Mouse (Mus musculus) 3T3-L1 (cell line): ENCODE data around the gene Lpp.

ENCODE experiments used
- DNase-seq: peaks from one replicate; pipeline ENCODE4 v3.0.0-alpha.2; 2015; ENCODE audit warnings: low read depth, low spot score

Gene Lpp

DNA sequence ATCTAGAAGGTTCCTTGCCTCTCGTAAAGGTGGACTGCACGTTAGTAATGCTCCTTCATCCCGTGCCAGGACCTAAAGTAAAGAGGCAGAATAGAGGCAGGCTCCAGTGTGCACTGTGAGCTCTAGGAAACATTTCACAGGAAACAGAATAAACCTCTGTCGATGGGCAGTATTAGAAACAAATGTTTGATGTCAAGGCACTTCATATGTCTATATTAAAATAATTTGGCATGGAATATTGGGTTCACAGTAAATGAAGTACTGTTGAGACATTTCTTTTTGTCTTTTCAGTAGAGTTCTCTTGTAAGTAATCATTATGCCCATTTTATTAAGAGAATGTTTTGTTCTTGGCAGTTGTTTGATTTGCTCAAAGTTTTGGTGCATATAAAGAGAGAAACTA lies 398.7 kb downstream of the Lpp start:
- DNase-seq = no peak

DNA sequence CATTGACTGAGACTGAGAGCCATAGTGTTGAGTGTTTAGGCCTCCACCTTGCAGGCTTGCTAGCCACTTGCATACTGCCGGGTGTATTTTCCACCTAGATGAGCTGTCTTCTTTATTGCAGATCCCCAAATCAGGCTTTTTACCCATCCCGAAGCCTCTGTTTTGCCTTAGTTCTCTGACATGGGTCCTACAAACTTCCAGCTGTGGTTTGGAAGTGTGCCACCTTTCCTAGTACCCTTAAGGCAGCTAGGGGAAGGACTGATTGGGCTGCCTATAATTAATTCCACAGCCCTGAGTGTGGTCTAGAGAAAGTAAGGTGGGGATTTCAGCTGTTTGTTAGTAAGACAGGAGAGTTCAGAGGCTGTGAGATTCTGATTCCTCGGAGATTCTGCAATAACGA lies 399.5 kb downstream of the Lpp start:
- peak; percentile 48 for DNase-seq

DNA sequence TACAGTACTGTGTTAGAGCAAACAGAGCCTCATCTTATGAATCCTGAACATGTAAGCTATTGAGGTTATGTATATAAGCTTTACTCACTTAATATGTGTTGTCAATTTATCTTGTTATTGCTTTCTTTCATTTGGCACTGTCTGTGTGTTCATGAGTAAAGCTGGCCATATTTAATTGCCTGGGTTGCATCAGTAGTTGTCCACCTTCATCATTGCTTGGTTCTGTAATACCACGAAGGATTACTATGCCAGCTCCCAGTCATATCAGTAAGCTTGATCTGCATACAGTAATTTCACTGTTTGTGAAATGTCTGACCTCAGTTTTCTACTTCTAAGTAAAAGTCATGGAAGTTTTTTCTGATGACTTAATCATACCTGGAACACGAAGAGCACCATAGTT lies 401.4 kb downstream of the Lpp start:
- no peak for DNase-seq

DNA sequence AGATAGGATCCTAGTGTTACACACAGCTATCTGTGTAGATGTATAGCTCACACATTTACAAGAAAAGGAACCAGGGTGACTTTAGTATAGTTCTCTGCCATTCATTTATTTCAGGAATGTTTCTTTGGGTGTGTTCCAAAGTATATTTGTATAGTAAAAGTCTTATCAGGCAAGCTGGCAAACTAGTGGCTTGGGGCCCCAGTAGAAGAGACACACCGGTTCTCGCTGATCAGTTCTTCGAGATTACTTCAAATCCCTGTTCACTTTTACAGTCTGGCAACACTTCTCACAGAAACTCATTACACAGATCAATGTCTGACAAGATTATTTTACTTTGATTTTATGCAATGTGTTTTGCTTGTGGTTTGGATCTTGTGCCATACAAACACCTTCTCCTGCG lies 408.0 kb downstream of the Lpp start:
- peak; percentile 13 for DNase-seq

DNA sequence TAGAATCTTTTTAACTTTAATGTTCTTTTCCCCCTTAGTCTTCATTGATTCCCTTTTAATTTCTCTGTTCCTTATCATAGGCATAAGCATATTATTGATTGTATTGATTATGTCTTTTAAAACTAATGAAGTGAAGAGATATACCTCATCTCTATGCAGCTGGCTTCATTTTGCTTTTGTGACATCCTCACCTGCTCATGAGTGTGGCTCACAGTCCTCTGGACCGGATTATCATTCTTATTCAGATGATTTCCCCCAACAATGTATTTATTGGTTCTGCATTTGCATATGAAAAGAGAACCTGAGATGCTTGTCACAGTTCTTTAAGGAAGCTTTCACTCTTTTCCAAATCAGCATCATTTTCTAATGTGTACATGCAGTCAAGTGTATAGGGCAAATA lies 408.5 kb downstream of the Lpp start:
- DNase-seq = no peak

DNA sequence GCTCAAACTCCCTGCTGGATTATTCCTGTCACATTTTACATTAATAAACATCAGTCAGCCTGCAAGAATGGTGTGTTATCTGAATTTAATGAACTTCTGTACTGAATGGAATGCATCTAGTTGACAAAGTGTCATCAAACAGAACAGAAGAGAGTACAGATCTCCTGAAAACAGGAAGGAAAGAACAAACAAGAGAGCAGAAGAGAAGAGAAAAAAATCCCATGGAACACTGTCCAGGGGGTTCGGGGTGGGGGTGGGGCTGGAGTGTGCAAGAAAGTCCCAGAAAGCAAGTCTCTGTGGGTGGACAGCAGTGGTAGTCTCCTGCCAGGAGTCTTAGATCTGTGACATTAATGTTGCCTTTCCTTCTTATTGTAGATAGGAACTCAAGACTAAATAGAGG lies 412.8 kb downstream of the Lpp start:
- no peak for DNase-seq

DNA sequence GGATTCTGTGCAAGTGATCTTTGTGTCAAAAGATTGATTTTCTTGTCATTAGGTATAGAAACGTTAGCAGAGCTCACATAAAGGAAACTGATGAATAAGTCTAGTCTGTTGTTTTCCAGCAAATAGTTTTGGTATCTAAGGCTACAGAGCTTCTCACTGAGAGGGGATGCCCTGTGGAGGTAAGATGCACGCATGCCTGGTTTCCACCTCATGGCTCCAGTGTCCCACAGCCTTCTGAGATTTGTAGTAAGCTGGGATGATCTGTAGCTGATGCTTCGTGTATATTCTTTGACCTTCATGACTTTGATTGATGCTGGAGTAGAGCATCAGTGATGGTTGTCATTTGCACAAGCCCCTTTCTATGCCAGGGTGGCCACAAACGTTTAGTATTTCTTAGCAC lies 414.3 kb downstream of the Lpp start:
- DNase-seq = no peak

DNA sequence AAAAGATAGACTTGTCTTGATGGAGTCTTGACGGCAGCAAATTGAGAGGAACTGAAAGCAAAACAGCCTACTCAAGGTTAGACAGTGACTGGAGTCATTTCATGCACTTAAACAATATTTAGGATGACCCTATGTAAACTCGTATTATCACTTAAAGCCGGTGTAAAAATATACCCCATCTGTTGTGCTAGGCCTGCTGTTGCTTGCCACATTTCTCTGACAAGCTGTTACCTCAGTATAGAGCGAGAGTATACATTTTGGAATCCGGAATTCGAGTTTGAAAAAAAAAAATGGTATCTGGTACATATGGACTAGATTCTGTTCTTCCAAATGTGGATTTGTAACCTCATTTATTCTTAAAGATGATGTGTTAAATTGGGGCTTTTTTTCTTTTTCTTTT lies 416.5 kb downstream of the Lpp start:
- no peak for DNase-seq

DNA sequence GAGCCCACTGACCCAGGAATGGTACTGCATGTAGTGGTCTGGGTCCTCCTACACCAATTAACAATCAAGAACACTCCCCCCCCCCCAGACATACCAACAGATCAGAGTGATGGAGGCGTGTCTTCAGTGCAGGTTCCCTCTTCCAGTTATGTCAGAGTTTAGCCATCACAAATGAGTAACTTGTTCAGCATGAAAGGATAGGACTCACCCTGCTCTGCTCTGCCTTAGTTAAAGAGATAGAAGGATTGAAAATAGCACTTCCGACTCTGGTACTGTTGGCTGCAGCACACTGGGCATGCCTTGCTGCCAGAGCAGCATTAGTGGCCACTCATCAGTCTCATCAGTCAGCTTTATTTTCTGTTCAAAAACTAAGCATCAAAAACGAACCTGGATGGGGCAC lies 423.3 kb downstream of the Lpp start:
- no peak for DNase-seq

DNA sequence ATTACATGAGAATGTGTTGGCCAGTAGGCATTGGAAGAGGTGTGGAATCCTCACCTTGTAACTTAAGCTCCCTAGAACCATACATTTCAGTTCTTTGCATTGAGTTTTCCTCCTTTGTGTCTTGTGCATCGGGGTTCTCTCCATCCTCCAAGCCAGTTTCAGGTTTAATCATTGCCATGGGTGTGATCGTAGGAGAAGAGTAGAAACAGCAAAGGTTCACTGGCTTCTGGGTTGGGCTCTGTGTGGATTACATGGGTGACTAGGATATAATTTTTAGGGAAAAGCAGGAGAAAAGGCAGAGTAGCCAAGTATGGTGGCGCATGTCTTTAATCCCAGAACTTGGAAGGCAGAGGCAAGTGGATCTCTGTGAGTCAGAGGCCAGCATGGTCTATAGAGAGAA lies 424.1 kb downstream of the Lpp start:
- no peak for DNase-seq

DNA sequence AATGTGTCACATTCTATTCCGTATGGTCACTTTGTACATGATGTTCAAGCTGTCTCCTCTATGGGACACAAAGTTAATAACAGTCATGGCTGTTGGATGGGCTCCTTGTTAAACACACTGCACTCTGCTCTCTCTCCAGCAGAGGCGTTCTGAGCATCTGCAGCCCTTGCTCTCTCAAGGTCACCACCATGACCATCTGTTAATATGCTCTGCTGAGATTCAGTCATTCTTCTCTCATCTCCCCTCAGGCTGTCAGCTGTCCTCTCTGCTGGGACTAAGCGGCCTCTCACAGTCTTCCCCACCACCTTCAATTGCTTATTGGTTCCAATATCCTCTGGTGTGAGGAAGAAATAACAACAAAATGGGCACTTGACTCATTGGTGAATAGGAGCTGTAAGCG lies 425.8 kb downstream of the Lpp start:
- peak; percentile 45 for DNase-seq

DNA sequence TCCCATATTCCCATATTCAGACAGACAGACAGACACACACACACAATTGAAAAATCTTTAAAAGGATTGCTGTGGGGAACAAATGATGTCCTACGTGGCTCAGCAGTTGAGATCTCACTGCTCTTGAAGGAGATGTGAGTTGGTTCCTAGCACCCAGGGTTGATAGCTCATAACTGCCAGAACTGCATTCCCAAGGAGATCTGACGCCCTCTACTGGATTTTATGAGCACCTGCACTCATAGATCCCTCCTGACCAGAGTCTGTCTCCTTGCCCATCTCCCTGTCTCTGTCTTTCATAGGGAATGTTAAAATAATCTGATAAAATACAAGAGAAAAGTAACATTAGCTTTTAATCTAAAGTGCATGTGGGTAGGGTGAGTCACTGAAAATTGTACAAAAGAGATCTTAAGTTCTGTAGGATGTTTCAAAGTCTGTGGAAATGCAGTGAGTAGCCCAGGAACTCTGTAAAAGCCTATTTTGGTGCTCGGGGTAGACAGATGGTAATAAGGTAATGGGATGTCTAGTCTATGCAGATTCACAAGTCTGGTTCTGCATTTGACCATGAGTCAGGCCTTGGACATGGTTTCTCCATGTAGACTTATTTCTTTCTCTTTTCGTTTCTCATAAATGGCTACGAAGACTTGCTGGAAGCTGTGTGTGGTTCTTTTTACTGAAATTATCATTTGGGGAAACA lies 429.0 kb downstream of the Lpp start:
- DNase-seq = peak; percentile 18

DNA sequence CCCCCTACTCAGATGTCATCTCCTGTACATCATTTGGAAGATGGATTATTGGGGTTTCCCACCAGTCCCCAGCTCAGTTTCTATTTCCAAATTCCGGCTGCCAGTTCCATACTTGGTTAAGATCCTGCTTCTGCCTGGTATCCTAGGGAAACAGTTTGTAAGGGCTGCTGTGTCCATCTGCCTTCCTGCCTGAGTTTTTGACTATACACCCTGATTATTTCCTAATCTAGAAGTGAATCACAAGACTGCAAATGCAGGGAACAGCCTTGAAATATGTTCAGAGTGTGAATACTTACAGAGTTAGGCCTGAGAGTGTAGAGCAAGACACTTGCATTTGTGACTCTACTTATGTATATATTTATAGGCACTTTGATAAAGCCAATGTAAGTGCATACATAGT lies 429.6 kb downstream of the Lpp start:
- no peak for DNase-seq

DNA sequence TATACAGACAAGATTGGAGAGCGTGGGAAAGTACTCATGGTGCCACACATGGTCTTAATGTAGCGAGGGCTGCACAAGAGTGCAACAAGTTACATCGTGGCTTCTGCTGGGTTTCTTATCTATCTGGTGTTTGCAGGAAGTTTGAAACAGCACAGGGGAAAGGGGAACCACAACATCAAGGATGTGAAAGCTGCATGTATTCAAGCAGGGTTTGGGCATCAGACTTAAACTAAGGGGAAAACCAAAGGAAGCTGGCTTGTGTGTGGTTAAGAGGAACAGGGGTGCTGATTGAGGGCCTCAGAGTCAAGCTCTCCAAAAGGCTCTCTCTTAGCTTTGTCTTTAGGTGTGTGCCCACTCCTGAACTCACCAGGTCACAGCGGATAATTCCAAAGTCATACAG lies 433.1 kb downstream of the Lpp start:
- DNase-seq = no peak

DNA sequence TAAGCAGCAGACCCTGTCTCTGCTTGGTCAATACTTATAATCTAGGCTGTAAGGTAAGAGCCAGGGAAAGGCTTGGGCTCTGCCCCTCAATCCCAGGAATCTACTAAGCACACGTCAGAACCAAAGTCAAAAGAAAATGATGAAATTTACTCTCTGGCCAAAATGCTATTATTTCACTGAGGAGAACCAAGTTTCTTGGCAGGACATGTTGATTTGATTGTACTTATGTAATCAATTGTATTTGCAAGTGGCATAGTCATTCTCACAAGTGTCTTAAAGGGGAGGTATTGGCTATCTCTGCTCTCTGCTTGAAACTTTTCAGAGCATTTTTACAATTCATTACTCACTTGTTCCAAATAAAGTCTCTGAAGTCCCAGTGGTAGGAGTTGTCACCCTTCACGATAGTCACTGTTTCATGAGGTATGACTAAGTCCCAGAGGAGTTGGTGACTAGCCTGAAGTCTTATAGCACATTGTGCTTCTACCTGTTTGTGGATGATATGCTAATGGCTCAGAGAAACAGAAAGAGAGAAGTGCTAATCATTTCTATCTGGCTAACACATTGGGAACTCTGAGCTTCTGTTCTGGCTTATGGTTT lies 435.0 kb downstream of the Lpp start:
- DNase-seq = no peak

DNA sequence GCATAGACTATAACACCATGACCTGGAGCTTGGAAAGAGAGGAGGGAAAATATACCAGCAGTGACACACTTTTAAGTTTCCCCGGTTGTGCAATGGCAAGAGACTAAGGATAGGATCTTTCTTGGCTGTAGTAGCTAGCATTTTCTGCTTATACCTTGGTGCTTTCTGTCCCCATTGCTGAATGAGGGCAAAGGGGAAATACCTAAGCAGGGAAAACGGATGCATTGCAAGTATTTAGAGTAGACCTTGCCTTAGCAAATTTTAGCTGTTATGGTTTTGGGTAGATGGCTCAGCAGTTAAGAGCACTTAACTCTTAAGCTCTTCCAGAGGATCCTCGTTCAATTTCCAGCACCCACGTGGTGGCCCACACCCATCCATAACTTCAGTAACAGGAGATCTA lies 436.6 kb downstream of the Lpp start:
- DNase-seq = no peak

DNA sequence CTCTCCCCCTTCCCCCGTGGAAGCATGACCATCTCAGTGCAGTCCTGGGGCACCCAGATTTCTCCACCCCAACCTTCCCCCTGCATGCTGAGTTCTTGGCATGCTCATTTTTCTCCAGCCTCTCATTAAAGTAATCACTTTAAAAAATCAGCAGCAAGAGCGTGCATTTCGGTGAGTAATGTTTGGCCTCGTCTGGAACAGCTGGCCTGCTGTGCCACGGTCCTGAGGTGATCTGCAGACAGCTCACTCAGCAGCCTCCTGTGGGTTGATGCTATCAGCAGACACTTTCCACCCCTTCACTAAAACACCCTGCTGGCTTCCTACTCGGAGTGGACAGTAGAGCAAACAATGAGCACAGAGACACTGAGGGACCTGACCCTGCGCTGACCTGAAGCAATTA lies 437.6 kb downstream of the Lpp start:
- no peak for DNase-seq

DNA sequence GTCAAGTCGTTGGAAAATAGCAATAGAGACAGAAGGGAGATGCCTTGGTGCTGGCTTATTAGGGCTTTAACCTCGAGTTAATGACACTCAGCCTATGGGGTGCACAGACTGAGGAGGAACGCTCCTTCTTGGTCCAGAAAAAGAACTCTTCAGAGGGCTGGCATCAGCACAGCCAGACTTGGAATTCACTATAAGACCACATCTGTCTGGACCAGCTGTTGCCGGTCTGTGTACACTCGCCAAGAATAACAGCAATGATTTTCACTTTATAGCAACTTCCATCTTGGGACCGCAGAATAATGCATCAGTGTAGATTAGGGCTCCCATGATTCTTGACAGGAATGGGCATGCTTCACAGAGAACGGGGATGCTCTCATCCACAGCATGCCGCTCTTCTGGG lies 439.9 kb downstream of the Lpp start:
- DNase-seq = peak; percentile 26

DNA sequence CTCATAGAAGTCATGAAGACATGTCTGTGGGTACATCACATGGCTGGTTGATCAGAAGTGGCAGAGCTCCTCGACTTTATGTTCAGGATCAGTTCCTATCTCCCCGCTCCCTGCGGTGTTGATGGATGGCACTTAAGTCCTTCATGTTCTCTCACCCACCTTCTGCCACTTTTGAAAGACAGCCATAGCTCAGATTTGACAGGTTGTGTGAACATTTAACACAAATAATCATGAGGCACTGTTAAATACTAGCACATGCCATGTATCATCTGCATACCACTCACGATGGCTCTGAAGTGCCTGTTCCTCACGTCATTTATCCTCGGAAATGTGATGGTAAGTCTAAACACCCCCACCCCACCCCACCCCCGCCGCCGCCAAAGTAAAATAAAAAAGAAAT lies 441.2 kb downstream of the Lpp start:
- DNase-seq = no peak

DNA sequence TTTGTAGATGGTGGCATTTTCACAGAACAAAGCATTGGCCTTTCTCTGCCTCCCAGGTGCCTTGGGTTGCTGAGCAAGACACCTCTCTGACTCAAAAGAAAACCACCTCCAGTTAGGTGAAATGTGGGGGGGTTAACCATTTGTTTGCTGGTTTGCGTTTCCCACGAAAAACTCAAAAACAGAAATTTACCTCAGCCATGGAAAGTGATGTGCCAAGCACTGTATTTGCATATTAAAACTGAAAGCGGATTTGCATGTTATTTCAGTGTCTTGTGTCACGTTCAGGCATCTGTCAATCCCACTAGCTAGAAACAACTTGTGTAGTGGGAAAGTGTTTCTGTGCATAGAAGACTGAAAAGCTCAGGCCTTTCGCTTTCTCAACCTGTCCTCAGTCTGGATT lies 443.2 kb downstream of the Lpp start:
- DNase-seq = no peak

DNA sequence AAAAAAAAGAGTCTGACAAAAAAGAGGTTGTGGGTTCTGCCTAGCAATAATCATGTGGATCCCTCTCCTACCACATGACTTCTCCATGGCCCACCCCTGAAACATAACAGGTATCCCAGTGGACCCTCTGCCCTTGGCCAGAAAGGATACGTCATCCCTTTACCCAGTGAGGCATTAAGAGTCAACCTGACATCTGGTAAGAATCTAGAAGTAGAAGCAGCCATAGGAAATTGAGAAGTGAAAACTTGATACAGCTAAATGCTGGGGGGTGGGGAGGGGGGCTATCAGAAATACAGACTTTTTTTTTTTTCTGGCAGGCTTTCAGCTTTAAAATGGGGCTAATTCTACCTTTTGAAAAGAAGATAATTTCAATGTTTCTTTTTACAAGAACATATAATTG lies 445.7 kb downstream of the Lpp start:
- no peak for DNase-seq

DNA sequence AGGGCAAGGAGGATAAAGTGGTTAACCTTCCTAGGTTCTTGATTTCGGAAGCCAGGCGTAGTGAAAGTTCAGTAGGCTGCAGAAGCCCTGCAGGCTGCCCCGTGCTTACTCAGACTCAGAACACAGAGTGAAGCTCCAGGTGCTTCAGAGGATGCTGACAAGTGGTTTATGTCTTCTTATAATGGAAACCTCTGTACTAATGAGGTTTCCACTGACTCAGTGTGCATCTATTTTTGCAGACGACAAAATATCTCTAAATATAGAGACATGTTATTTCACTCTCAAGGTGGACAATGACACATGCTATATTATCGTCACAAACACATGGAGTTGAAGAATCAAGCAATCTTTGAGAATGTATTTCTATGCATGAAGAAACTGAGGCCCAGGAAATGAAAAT lies 446.8 kb downstream of the Lpp start:
- DNase-seq = no peak

DNA sequence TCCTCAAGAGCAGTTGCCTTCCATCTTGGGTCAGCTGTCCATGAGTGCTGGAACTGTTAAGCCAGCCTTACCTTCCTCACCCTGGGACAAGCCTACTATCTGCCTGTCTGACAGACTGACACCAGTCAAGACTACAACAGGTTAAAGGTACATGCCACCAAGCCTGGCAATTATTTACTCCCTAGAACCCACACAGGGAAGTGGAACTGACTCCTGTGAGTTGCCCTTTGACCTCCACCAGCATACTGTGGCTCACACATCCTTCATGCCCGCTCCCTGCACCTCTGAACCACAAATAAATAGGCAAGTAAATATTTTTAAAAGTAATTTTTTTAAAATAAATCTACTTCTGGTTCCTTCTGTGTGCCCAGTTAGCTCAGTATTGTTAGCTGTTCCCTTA lies 452.8 kb downstream of the Lpp start:
- DNase-seq = no peak
